Mouse (Mus musculus): ENCODE data around the gene Acan. TPM values are rescaled to one million over a fixed set of nuclear protein-coding genes. Genes with fewer than 3 reads are reported as not detected.

Acan gene
- polyA plus RNA-seq (2015; fragmentation: Illumina TruSeq; extraction: RNeasy Lipid Tissue Mini Kit (QIAGEN cat#74804); ENCODE audit: low read depth, low replicate concordance): 1.8 TPM

GRCm38 (mm10) chr7:79053383-79053889 is at the start of gene Acan:
Gene Acan (plus strand): TSS chr7:79053483.

DNA sequence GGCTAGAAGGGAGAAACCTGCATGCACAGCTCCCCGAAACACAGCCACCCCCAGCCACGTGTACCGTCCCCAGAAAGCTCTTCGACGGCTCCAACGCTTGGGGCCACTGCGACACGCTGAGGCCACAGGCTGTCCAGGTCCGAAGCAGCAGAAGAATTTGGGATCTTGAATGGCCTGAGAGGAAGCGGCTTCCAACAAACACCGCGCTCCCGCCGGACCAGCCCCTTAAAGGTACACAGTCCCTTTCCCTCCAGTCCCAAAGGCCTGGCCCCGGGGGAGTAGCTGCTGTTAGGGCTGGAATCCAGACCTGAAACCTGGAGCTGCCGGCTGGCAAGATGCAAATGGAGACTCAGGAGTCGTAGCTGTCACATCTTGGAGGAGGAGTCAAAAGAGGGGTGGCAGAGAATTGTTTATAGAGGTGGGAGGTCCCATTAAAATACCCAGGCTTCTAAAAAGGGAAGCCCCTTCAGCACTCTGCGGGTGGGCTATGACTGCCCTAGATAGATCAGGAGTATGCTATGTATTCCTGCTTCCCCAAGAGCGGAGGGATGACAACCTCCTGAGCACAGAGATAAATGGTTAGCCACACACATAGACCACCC is 77.7 kb downstream of the Acan start, which contains the start of gene Hapln3:
Gene Hapln3 (minus strand): TSS at position 176 of the 602 bp plus-strand sequence.

GRCm38 (mm10) chr7:79148711-79149266 is 95.5 kb downstream of the Acan start, which contains the start of gene Mfge8:
Gene Mfge8 (minus strand): TSS chr7:79149060.

Other genes with a start within 250 kb of the Acan start
- 5.1 TPM for gene Det1, start 206.2 kb upstream of the Acan start, polyA plus RNA-seq (2015; fragmentation: Illumina TruSeq; extraction: RNeasy Lipid Tissue Mini Kit (QIAGEN cat#74804); ENCODE audit: low read depth, low replicate concordance)
- 28.2 TPM for gene Aen, start 157.6 kb upstream of the Acan start, polyA plus RNA-seq (2015; fragmentation: Illumina TruSeq; extraction: RNeasy Lipid Tissue Mini Kit (QIAGEN cat#74804); ENCODE audit: low read depth, low replicate concordance)
- 2.5 TPM for gene Isg20, start 140.1 kb upstream of the Acan start, polyA plus RNA-seq (2015; fragmentation: Illumina TruSeq; extraction: RNeasy Lipid Tissue Mini Kit (QIAGEN cat#74804); ENCODE audit: low read depth, low replicate concordance)
- gene Hapln3, start 77.5 kb downstream of the Acan start, polyA plus RNA-seq (2015; fragmentation: Illumina TruSeq; extraction: RNeasy Lipid Tissue Mini Kit (QIAGEN cat#74804); ENCODE audit: low read depth, low replicate concordance): 2.2 TPM
- gene Mfge8, start 95.6 kb downstream of the Acan start, polyA plus RNA-seq (2015; fragmentation: Illumina TruSeq; extraction: RNeasy Lipid Tissue Mini Kit (QIAGEN cat#74804); ENCODE audit: low read depth, low replicate concordance): 166 TPM
- 41.1 TPM for gene Abhd2, start 219.7 kb downstream of the Acan start, polyA plus RNA-seq (2015; fragmentation: Illumina TruSeq; extraction: RNeasy Lipid Tissue Mini Kit (QIAGEN cat#74804); ENCODE audit: low read depth, low replicate concordance)